Mouse (Mus musculus) MEL (cell line): ENCODE data around the gene Agpat4. TPM values are rescaled to one million over a fixed set of nuclear protein-coding genes. Genes with fewer than 3 reads are reported as not detected.

Experiments used
- DNase-seq: peaks from one replicate; pipeline ENCODE4 v3.0.0; 2011; ENCODE audit warnings: low read depth, low spot score
- H3K27ac ChIP-seq: 2 replicates; pipeline ENCODE4 v1.5.1; 2012; ENCODE audit warnings: low read depth, mild to moderate bottlenecking, control low read depth, low read length, moderate library complexity; ENCODE audit not compliant: control insufficient read depth
- H3K27me3 ChIP-seq, 2 experiments: fragments of 150-350 bp in 1 of 2; sonication (generic) in 1 of 2; 2 replicates each; pipeline ENCODE4 v1.6.1; 2012; ENCODE audit warnings: low read length in 2 of 2, mild to moderate bottlenecking in 2 of 2, improper control_type of control experiment in 1 of 2, moderate library complexity in 1 of 2; ENCODE audit not compliant: insufficient read depth in 2 of 2, control insufficient read depth in 1 of 2
- H3K36me3 ChIP-seq, 2 experiments: 2 replicates each; pipeline ENCODE4 v1.6.1; 2012 to 2014; ENCODE audit warnings: low read length in 2 of 2, improper control_type of control experiment in 1 of 2, inconsistent platforms in 1 of 2, mild to moderate bottlenecking in 1 of 2; ENCODE audit not compliant: insufficient read depth in 2 of 2, control insufficient read depth in 1 of 2
- H3K4me1 ChIP-seq, 2 experiments: fragments of 150-350 bp in 1 of 2; sonication (generic) in 1 of 2; 2 replicates each; pipeline ENCODE4 v1.6.1; 2012; ENCODE audit warnings: low read length in 2 of 2, improper control_type of control experiment in 1 of 2, mild to moderate bottlenecking in 1 of 2; ENCODE audit not compliant: insufficient read depth in 2 of 2, control insufficient read depth in 1 of 2
- H3K4me3 ChIP-seq, 2 experiments: fragments of 150-350 bp in 1 of 2; sonication (generic) in 1 of 2; 2 replicates each; pipeline ENCODE4 v1.5.1; 2012; ENCODE audit warnings: low read depth in 2 of 2, low read length in 2 of 2, mild to moderate bottlenecking in 2 of 2, moderate library complexity in 2 of 2, control low read depth in 1 of 2, improper control_type of control experiment in 1 of 2; ENCODE audit not compliant: control insufficient read depth in 1 of 2, insufficient read depth in 1 of 2
- H3K79me2 ChIP-seq: 2 replicates; pipeline ENCODE4 v1.6.1; 2012; ENCODE audit warnings: mild to moderate bottlenecking, low read length, moderate library complexity; ENCODE audit not compliant: control insufficient read depth, poor library complexity, insufficient read depth
- H3K9ac ChIP-seq: 2 replicates; pipeline ENCODE4 v1.6.1; 2012; ENCODE audit warnings: low read depth, mild to moderate bottlenecking, control low read depth, low read length, moderate library complexity; ENCODE audit not compliant: control insufficient read depth, poor library complexity, severe bottlenecking
- H3K9me3 ChIP-seq: fragments of 150-350 bp; sonication (generic); replicated peaks from 2 replicates; pipeline ENCODE4 v1.6.1; 2012; ENCODE audit warnings: mild to moderate bottlenecking, low read length, improper control_type of control experiment, moderate library complexity; ENCODE audit not compliant: insufficient read depth
- CHD1 ChIP-seq: IDR thresholded peaks from 2 replicates; pipeline ENCODE4 v1.6.1; 2012; ENCODE audit warnings: low read depth, mild to moderate bottlenecking, inconsistent platforms, low read length, improper control_type of control experiment
- CHD2 ChIP-seq: IDR thresholded peaks from 2 replicates; pipeline ENCODE4 v1.6.1; 2011; ENCODE audit warnings: low read length, improper control_type of control experiment
- CTCF ChIP-seq, 3 experiments: IDR thresholded peaks in 2 of 3; conservative IDR thresholded peaks in 1 of 3; 2 replicates each; pipeline ENCODE4 v1.5.1; 2011 to 2012; ENCODE audit warnings: low read length in 3 of 3, low read depth in 2 of 3, mild to moderate bottlenecking in 2 of 3, improper control_type of control experiment in 1 of 3, inconsistent platforms in 1 of 3, mixed read lengths in 1 of 3, moderate library complexity in 1 of 3; ENCODE audit not compliant: control insufficient read depth in 1 of 3, insufficient read depth in 1 of 3, poor library complexity in 1 of 3, severe bottlenecking in 1 of 3
- E2F4 ChIP-seq: IDR thresholded peaks from 2 replicates; pipeline ENCODE4 v1.6.1; 2011; ENCODE audit warnings: low read depth, low read length, improper control_type of control experiment, borderline replicate concordance
- ELF1 ChIP-seq: IDR thresholded peaks from 2 replicates; pipeline ENCODE4 v1.6.1; 2014; ENCODE audit warnings: low read depth, mild to moderate bottlenecking, inconsistent platforms, low read length, improper control_type of control experiment, moderate library complexity
- EP300 ChIP-seq, 2 experiments: IDR thresholded peaks; 2 replicates each; pipeline ENCODE4 v1.6.1; 2011; ENCODE audit warnings: improper control_type of control experiment in 2 of 2, low read length in 2 of 2, low read depth in 1 of 2, mild to moderate bottlenecking in 1 of 2
- GATA1 ChIP-seq: IDR thresholded peaks from 2 replicates; pipeline ENCODE4 v1.6.1; 2011; ENCODE audit warnings: low read depth, low read length, improper control_type of control experiment
- HCFC1 ChIP-seq: IDR thresholded peaks from 2 replicates; pipeline ENCODE4 v1.6.1; 2012; ENCODE audit warnings: low read depth, mild to moderate bottlenecking, inconsistent platforms, low read length, improper control_type of control experiment, moderate library complexity
- MAX ChIP-seq: IDR thresholded peaks from 2 replicates; pipeline ENCODE4 v1.6.1; 2011; ENCODE audit warnings: low read length, improper control_type of control experiment
- MEF2A ChIP-seq: IDR thresholded peaks from 2 replicates; pipeline ENCODE4 v1.6.1; 2014; ENCODE audit warnings: low read depth, mild to moderate bottlenecking, inconsistent platforms, low read length, improper control_type of control experiment; ENCODE audit not compliant: poor library complexity, insufficient replicate concordance, severe bottlenecking; ENCODE audit errors: extremely low read depth
- MYC ChIP-seq: IDR thresholded peaks from 2 replicates; pipeline ENCODE4 v1.6.1; 2011; ENCODE audit warnings: low read depth, mild to moderate bottlenecking, low read length, improper control_type of control experiment, moderate library complexity
- NRF1 ChIP-seq: IDR thresholded peaks from 2 replicates; pipeline ENCODE4 v1.6.1; 2014; ENCODE audit warnings: low read depth, mild to moderate bottlenecking, inconsistent platforms, low read length, improper control_type of control experiment, moderate library complexity; ENCODE audit not compliant: poor library complexity, insufficient read depth, severe bottlenecking
- POLR2AphosphoS2 ChIP-seq: IDR thresholded peaks from 2 replicates; pipeline ENCODE4 v1.6.1; 2011; ENCODE audit warnings: low read length, improper control_type of control experiment
- POLR2AphosphoS5 ChIP-seq: IDR thresholded peaks from 2 replicates; pipeline ENCODE4 v1.6.1; 2012; ENCODE audit warnings: low read depth, borderline replicate concordance, mild to moderate bottlenecking, inconsistent platforms, low read length, moderate library complexity, mixed read lengths
- RAD21 ChIP-seq: IDR thresholded peaks from 2 replicates; pipeline ENCODE4 v1.6.1; 2011; ENCODE audit warnings: mild to moderate bottlenecking, low read depth, low read length, improper control_type of control experiment
- SIN3A ChIP-seq: IDR thresholded peaks from 2 replicates; pipeline ENCODE4 v1.6.1; 2012; ENCODE audit warnings: low read length, improper control_type of control experiment, inconsistent platforms
- SMC3 ChIP-seq: IDR thresholded peaks from 2 replicates; pipeline ENCODE4 v1.6.1; 2011; ENCODE audit warnings: low read depth, low read length, improper control_type of control experiment
- TAL1 ChIP-seq: IDR thresholded peaks from 2 replicates; pipeline ENCODE4 v1.6.1; 2012; ENCODE audit warnings: mild to moderate bottlenecking, inconsistent platforms, low read length, moderate library complexity, mixed read lengths
- TBP ChIP-seq: IDR thresholded peaks from 2 replicates; pipeline ENCODE4 v1.8.0; 2011; ENCODE audit warnings: low read depth, low read length, improper control_type of control experiment
- USF1 ChIP-seq: IDR thresholded peaks from 2 replicates; pipeline ENCODE4 v1.6.1; 2014; ENCODE audit warnings: low read depth, mild to moderate bottlenecking, inconsistent platforms, low read length, improper control_type of control experiment, moderate library complexity
- USF2 ChIP-seq, 2 experiments: IDR thresholded peaks; 2 replicates each; pipeline ENCODE4 v1.6.1; 2011 to 2012; ENCODE audit warnings: improper control_type of control experiment in 2 of 2, low read length in 2 of 2, borderline replicate concordance in 1 of 2, inconsistent platforms in 1 of 2, low read depth in 1 of 2, mild to moderate bottlenecking in 1 of 2; ENCODE audit not compliant: insufficient read depth in 1 of 2
- ZC3H11A ChIP-seq: IDR thresholded peaks from 2 replicates; pipeline ENCODE4 v1.6.1; 2012; ENCODE audit warnings: low read depth, mild to moderate bottlenecking, inconsistent platforms, low read length, improper control_type of control experiment
- ZKSCAN1 ChIP-seq: IDR thresholded peaks from 2 replicates; pipeline ENCODE4 v1.6.1; 2012; ENCODE audit warnings: low read depth, mild to moderate bottlenecking, inconsistent platforms, low read length, improper control_type of control experiment, moderate library complexity
- ZMIZ1 ChIP-seq: IDR thresholded peaks from 2 replicates; pipeline ENCODE4 v1.6.1; 2012; ENCODE audit warnings: low read depth, mild to moderate bottlenecking, inconsistent platforms, low read length, improper control_type of control experiment, moderate library complexity
- polyA plus RNA-seq, 2 experiments: library from polyadenylated mRNA; stranded (reverse) in 1 of 2; unstranded in 1 of 2; fragments of >175 nt in 1 of 2; fragments of >200 nt in 1 of 2; gene quantifications; 2 replicates each; pipeline versions ENCODE4 v1.2.1 to v1.2.4; 2012; ENCODE audit warnings: low replicate concordance in 2 of 2, low read depth in 1 of 2; ENCODE audit not compliant: insufficient read length in 2 of 2, insufficient read depth in 1 of 2, missing spikeins in 1 of 2
- total RNA-seq: library from RNA; depleted of rRNA; stranded (reverse); fragments of 300-350 nt; gene quantifications from 2 replicates; pipeline ENCODE4 v1.2.3, GENCODE M21; 2012

The Agpat4 gene
- total and polyA plus RNA-seq, 3 experiments = 3.3 to 9.3 TPM; not detected in 1

- DNase-seq = no peak
- Histone ChIP-seq H3K36me3 (no peaks in the 10 kb centered on the region), H3K27ac (no peak overlapping the region), H3K9ac (no peak overlapping the region), H3K27me3 (no peaks in the 10 kb centered on the region), H3K4me3 (no peak overlapping the region), H3K4me1 (no peaks in the 10 kb centered on the region), H3K79me2 (no peaks in the 10 kb centered on the region), H3K9me3 (no peaks in the 10 kb centered on the region)
- TF ChIP-seq ZMIZ1 = no peak
- TF ChIP-seq CHD1 = no peak
- TF ChIP-seq POLR2AphosphoS2 = no peak
- no peak for TF ChIP-seq USF1
- no peak for TF ChIP-seq SIN3A
- TF ChIP-seq ELF1 = no peak
Measured at GRCm38 (mm10) chr17:12094827-12095590, 23.5 kb upstream of the Agpat4 start.

GRCm38 (mm10) chr17:12099415-12099814 lies 19.1 kb upstream of the Agpat4 start:
- Histone ChIP-seq H3K9me3 (no peaks in the 10 kb centered on the region), H3K27ac (no peak overlapping the region), H3K4me3 (no peak overlapping the region), H3K9ac (no peak overlapping the region), H3K36me3 (no peaks in the 10 kb centered on the region), H3K27me3 (no peaks in the 10 kb centered on the region), H3K4me1 (no peaks in the 10 kb centered on the region), H3K79me2 (no peaks in the 10 kb centered on the region)
- no peak for DNase-seq
- TF ChIP-seq CTCF (IDR thresholded peaks at IDR 0.05 in 2 of 3, conservative IDR thresholded peaks at IDR 0.05 in 1 of 3; ENCODE audit: control insufficient read depth in 1 of 3, insufficient read depth in 1 of 3, low read depth in 2 of 3, low read length in 3 of 3, poor library complexity in 1 of 3, severe bottlenecking in 1 of 3) (peak in 1 of 3 experiments; percentile 32; a peak in 2 of 6 replicates), SMC3 (peak; percentile 27; the same call in 1 of the 2 replicates), RAD21 (peak; percentile 39), MEF2A (no peak), USF1 (no peak)

DNA sequence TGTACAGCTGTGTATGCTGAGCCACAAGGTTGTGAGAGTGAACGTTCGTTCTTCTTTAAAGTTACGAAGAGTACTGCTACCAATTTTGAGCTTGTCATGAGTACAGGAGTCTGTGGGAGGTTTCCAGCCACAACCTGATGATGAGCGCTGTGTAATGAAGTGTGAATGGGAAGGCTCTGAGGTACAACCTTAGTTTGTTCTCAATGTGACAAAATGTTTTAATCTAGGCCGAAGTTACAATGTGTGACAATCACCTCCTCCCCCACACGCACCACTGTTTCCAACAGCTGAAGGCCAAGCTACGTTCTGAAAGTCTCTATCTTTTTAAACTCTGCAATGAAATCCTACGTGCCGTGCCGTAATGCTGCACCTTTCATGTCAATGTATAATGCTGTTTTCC lies 16.2 kb upstream of the Agpat4 start:
- TF ChIP-seq GATA1 (no peak), HCFC1 (no peak), CHD2 (no peak), ZC3H11A (no peak), CTCF (IDR thresholded peaks at IDR 0.05 in 2 of 3, conservative IDR thresholded peaks at IDR 0.05 in 1 of 3; ENCODE audit: control insufficient read depth in 1 of 3, insufficient read depth in 1 of 3, low read depth in 2 of 3, low read length in 3 of 3, poor library complexity in 1 of 3, severe bottlenecking in 1 of 3) (no peak), EP300 (IDR thresholded peaks at IDR 0.05; ENCODE audit: low read depth in 1 of 2, low read length in 2 of 2) (no peak), ZKSCAN1 (no peak), TBP (no peak), POLR2AphosphoS5 (no peak), MYC (no peak), SIN3A (no peak), RAD21 (no peak), TAL1 (no peak), NRF1 (no peak), MAX (no peak), USF2 (IDR thresholded peaks at IDR 0.05; ENCODE audit: borderline replicate concordance in 1 of 2, insufficient read depth in 1 of 2, low read depth in 1 of 2, low read length in 2 of 2) (no peak), E2F4 (no peak), ZMIZ1 (no peak)
- H3K27me3 ChIP-seq = no peaks in the 10 kb centered on the region
- no peak overlapping the region for H3K4me3 ChIP-seq
- H3K9ac ChIP-seq = no peak overlapping the region
- DNase-seq = no peak
- no peaks in the 10 kb centered on the region for H3K36me3 ChIP-seq
- no peak overlapping the region for H3K27ac ChIP-seq
- H3K9me3 ChIP-seq = no peaks in the 10 kb centered on the region
- no peaks in the 10 kb centered on the region for H3K4me1 ChIP-seq
- no peaks in the 10 kb centered on the region for H3K79me2 ChIP-seq
